Mouse (Mus musculus) thymus, adult 2 months (tissue): ENCODE results near the gene Ric8b.

Source experiments
- CTCF ChIP-seq: fragments of 200-500 bp; IDR thresholded peaks from 2 replicates; pipeline ENCODE4 v1.5.1; 2012; ENCODE audit warnings: mild to moderate bottlenecking, control low read depth, low read length, moderate library complexity, borderline replicate concordance; ENCODE audit not compliant: control insufficient read depth, poor library complexity, insufficient read depth; ENCODE audit errors: extremely low read depth
- POLR2A ChIP-seq: fragments of 200-500 bp; IDR thresholded peaks from 2 replicates; pipeline ENCODE4 v1.6.1; 2012; ENCODE audit warnings: mild to moderate bottlenecking, low read length, control low read depth, moderate library complexity; ENCODE audit not compliant: control insufficient read depth, poor library complexity, insufficient read depth; ENCODE audit errors: extremely low read depth

GRCm38 (mm10) chr10:84871285-84871684, 46.1 kb upstream of the Ric8b start:
- TF ChIP-seq CTCF = no peak
- no peak for TF ChIP-seq POLR2A
